Mouse (Mus musculus): ENCODE results near the gene Ppfia3.

Gene Ppfia3

DNA sequence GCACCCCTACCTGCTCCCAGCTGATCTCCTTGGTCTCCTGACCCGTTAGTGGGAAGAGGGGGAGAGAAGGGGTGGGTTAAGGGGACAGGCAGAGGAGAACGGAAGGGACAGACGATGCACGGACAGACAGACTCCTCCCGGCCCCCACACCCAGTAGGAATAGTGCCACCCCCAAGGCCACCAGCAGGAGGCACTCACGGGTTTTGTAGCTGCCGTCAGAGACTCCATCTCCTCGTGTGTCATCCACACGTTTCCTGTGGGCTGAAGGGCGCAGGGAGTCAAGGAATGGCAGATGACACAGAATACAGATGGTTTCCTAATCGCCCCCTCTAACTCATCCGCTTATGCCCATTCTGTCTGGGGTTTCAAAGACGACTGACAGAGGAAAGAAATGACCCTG, 23.3 kb downstream of the Ppfia3 start:
- DNase-seq (ENCODE audit: low spot score in 2 of 2), result no peak

DNA sequence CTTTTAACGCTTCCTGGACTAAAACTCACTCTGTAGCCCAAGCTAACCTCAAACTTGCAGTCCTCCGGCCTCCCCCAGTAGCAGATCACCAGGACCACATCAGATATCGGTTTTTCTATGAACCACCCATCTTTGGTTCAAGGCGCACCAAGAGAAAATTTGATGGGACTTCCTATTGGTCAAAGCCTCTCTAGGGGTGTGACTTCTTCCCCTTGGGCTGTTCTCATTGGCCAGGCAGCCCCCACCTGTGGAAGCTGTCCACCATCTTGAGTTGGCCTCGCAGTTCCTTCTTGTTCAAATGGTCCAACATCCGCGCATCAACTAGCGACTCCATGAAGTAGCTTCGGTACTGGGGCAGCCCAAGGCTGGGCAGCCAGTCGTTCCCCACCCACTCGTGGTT, 24.7 kb downstream of the Ppfia3 start:
- DNase-seq (ENCODE audit: low spot score in 2 of 2), result no peak

DNA sequence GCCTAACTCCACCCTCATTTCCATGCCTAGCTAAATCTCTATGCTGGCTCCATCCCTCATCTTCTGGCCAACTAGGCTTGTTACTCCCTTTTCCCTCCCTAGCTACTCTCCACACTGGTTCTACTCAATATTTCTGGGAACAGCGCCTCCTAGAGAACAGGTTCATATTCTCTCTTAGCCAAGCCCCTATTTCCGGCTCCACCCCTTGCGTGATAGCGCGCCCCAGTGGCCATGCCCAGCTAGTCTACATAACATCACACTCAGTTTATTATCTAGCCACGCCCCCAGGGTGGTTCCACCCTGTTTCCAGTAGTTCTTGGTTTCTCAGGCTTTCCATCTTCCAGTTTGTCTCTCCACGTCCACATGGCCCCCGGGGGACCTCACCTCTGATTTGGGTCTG, 25.5 kb downstream of the Ppfia3 start:
- peak; percentile 66 to 78 for DNase-seq (ENCODE audit: low spot score in 2 of 2)

DNA sequence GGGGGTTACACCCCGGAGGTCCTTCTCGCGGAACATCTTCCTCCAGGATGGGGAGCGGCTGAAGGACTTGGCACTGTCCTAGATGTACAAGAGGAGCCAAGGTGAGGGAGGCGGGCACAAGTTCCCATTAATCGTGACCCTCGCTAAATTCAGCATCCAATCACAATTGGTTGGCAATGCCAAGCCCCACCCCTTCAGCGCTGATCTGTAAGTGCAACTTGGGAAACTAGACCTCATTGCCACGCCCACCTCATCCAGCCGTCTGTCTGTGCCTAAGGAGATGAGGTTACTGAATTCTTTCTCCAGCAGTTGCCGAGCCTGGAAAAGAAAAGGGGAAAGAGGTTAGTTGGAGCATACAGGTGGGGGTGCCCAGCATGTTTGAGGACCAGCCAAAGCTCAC, 26.1 kb downstream of the Ppfia3 start:
- DNase-seq (ENCODE audit: low spot score in 2 of 2), result no peak

DNA sequence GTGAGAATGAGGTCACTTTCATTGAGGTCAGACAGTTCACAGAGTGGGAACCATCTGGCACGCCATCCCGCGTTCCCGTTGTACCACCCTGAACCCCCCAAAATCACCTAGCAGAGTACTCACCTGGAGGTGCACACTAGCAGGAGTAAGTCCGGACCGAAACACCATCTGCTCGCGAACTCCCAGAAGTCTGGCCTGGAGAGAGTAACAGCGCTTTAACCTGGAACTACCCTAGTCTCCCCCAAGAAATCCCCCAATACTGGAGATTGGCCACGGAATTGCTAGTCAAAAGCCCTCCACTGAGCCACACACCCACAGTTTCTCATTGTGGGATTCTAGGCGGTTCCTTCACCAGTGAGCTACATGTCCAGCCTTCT, 26.8 kb downstream of the Ppfia3 start:
- DNase-seq (ENCODE audit: low spot score in 2 of 2), result no peak

DNA sequence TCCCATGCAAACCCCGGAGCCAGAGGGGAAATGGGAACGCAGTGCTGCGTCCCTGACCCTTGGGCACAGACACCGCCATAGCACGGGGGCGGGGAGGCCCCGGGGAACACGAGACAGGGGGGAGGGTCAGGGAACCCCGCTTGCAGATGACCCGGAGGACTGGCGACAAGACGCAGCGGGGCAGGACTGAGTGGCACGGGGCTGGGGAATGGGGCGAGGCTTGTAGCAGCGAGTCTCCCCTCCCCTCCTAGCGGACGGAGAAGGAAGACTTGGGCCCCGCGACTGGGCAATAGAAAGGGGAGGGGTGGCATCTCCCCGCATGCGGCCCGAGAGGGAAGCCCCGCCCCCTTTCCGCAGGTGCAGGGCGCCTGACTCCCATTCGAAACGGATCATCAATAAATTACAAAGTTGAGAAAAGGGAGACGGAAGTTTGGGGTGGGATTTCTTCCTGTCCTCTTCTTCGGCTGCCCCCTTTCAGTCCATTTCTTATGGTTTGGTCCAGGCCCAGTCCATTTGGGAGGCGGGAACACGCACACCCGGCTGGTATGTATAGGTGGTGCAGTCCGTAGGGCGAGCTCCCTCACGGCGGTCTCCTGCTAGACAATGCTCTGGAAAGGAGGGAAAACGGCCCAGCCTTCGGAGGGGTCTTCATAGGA, 27.3 kb downstream of the Ppfia3 start:
- no peak for DNase-seq (ENCODE audit: low spot score in 2 of 2)

DNA sequence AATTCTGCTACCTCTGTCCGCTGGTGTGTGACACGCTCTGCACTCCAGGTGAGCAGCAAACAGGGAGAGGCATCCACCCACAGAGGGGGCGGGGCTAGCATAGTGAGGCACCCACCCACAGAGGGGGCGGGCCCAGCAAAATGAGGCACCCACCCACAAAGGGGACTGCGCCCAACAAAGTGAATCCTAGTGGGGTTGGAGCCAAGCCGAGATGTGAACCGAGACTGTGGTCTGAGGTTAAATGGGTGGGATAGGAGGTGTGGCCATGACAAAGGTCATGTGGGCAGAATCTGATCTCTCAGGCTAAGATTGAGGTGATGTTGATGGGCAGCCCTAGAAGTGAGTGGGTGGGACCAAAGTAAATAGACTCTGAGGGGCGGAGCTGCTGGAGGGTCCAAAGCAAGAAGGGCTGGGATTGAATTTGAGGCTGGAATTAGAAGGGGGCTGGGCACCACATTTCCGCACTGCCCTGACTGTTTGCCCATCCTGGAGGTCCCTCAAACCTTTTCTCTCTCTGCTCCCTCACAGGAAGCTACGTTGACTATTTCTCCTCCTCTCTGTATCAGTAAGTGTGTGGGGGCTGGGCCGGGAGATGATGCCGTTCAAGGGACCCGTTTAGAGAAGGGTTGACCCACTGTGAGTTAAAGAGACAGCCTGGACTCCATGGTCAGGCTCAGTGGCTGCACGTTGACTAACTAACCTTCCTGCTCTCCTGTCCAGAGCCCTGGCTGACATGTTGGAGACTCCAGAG, 28.5 kb downstream of the Ppfia3 start:
- DNase-seq (ENCODE audit: low spot score in 2 of 2), result no peak

DNA sequence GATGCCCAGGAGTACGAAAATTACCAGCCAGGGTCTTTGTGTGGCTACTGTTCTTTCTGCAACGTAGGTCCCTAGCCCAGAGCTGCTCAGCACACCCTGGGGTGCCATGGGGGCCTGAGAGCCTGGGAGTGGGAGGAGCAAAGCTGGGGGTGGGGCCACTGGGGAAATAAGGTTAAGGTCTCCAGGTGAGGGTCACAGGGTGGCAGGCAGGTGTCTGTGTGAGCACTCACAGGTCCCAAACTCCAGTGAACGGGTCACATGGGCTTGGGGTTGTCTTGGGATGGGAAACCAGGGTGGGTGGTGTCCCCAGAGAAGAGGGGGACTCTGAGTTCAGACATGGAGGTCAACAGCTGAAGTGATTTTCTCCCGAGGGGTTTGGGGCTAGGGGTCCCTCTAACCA, 29.4 kb downstream of the Ppfia3 start:
- DNase-seq (ENCODE audit: low spot score in 2 of 2), result no peak

DNA sequence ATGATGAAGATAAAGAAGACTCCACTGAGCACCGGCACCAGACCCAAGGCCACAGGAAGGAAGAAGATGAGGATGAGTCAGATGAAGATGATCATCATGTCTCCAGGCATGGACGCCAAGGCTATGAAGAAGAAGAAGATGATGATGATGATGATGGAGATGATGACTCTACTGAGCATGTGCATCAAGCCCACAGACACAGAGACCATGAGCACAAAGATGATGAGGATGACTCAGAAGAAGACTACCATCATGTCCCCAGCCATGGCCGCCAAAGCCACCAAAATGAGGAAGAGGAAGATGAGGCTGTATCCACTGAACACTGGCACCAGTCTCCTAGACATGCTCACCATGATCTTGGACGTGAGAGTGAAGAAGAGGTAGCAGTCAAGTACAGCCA, 30.5 kb downstream of the Ppfia3 start:
- no peak for DNase-seq (ENCODE audit: low spot score in 2 of 2)

DNA sequence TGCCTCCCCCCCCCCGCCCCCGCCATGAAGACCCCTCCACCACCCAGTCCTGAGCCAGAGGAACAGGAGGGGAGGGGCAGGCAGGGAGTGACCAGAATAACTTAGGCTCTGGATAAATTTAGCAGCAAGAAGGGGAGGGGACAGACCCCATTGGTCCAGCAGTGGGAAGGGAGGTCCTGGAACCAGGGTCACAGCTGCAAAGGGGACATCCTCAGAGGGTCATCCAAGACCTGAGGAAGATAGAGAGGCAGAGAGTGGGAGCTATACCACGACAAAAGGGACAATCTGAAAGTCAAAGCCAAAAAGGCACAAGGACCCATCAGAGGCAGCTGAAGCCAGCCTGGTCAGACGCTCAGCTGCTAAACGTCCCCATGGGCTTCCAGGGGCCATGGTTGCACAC, 31.8 kb downstream of the Ppfia3 start, which contains the start of gene Hrc:
Hrc (plus strand) TSS at position 235 of the 400 bp plus-strand sequence.
- DNase-seq (ENCODE audit: low spot score in 2 of 2), result no peak

DNA sequence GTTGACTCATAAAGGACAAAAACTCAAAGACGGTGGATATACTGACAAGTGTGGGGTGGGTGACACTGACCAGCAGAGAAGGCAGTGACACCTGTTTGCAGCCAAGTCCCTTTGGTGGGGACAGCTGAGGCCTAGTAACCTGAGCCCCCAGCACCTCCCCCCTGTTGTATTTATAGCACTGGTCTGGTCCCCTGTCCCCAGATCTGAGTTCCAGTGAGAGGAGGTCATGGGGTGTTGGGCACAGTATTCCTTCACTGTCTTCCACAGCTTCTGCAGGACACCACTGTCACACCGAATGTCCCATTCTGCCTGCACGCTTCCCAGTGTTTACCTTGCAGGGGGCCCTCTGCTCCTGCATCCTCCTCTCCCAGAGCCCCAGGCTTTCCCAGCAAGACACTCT, 32.2 kb downstream of the Ppfia3 start:
- no peak for DNase-seq (ENCODE audit: low spot score in 2 of 2)

DNA sequence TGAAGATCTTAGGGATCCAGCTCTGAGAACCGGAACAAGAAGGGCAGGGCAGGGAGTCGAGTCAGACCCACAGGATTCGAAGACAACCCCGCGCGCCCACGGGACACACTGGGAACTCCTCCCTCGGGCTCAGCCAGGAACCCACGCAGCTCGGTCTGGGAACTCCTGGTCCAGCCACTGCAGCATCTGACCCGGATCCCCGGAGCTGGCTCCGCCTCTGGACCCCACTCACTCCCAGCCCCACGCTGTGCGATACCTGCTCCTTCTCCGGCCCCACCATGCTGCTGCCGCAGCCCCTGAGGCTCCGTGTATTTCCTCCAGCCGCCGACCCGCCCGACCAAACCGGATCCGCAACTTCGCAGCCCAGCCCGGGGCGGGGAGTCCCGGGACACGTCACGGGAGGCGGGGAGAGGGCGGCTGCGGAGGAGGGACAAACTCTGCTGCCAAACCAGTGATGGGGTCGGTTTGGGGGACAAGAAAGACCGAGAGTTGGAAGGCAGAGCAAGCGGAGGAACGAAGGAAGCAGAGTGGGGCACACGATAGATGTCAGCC, 33.3 kb downstream of the Ppfia3 start, which contains the start of gene Trpm4:
Trpm4 (minus strand) TSS at position 350 of the 552 bp plus-strand sequence.
- peak; percentile 71 to 78 for DNase-seq (ENCODE audit: low spot score in 2 of 2)

DNA sequence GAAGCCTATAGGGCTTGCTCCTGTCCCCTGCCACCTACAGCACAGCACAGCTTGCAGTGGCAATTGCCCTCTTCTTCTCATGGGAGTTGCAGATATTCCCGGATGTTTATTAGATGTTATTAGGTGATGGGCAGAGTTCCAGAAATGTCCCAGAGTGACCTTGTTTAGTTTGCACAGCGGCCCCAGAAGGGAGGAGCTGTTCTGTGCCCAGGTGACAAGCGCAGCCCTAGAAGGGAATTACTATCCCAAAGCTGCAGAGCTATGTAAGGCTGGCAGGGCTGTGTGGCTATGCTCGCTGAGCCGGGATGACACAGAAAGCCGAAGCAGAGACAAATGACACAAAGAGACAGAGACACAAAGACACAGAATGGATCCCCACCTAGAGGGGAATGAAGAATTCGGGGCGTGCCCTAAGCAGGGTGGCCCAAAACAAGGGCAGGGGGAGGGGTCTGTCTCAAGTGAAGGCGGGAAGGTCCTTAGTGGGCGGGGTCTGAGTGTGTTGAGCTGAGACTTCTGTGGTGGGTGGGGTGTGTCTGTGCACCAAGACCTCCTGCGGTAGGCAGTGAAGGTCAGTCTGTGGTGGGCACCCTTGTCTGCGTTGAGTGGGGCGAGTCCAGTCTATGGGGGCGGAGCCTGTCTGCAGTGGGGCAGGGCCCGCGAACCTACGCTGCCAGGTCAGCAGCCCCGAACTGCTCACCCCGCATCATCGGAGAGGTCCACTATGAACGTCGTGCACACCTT, 34.0 kb downstream of the Ppfia3 start:
- no peak for DNase-seq (ENCODE audit: low spot score in 2 of 2)

DNA sequence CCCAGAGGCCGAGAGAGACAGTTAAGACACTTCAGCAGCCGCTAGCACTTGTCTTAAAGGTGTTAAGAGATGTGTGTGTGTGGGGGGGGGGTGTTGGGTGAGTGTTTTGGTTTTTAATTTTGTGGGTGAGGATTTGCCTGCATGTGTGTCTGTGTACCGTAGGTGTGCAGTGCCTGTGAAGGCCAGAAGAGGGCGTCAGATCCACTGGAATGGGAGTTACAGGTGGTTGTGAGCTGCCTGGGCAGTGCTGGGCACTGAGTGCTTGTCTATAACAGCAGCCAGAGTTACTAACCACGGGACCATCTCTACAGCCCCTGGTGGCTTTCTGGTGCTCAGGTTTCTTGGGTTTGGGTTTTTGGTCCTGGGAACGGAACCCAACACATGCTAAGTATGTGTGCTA, 35.3 kb downstream of the Ppfia3 start:
- no peak for DNase-seq (ENCODE audit: low spot score in 2 of 2)

DNA sequence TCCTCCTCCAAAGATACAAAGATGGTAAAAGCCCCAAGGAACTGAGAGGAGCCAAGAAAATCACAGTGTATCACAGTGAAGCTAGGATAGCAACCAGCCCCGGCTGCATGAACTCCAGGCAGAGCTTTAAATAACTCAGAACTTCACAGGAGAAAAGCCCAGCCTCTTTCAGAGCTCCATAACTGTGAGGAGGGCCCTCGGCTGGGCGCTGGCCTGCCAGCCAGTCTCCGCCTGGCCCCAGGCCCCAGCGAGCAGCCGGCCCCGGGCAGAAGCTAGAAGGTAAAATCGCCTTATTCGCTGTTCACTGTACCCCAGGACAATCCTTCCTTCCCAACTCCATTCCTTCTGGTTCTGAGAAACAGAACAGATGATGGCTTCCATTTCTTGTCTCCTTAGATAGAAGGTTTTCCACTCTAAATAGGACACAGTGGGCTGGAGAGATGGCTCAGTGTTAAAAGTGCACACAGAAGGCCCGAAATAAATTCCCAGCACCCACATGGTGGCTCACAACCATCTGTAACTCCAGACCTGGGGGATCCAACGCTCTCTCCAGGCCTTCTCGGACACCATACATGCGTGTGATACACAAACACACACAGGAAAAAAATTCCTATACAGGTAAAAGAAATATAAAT, 37.9 kb downstream of the Ppfia3 start:
- no peak for DNase-seq (ENCODE audit: low spot score in 2 of 2)

DNA sequence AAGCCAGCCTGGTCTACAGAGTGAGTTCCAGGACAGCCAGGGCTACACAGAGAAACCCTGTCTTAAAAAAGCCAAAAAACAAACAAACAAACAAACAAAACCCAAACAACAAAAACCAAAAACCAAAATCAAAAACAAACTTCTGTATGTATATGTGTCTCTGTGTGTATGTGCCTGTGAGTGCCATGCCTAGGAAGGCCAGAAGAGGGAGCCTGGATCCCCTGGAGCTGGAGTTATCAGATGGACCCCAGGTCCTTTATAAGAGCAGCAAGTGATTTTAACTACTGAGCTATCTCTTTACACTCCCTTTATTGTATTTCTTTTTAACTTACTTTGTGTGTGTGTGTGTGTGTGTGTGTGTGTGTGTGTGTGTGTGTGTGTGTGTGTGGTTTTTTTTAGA, 41.0 kb downstream of the Ppfia3 start:
- DNase-seq (ENCODE audit: low spot score in 2 of 2), result no peak

DNA sequence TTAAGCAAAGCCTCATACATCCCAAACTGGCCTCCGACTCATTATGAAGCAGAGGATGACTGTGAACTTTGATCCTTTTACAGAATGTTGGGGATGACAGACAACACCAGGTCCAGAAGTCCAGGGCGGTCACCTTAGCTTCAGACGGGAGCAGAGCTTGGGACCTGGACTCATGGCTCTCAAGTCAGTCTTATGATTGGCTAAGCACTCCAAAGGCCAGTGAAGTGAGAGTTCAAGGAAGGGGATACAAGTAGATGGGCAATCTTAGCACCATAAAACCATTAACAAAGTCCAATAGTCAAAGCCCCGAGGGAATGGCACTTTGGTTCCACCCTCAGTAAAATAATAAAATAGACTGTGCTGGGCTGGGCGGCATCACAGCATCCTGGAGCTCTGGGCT, 43.8 kb downstream of the Ppfia3 start:
- no peak for DNase-seq (ENCODE audit: low spot score in 2 of 2)

DNA sequence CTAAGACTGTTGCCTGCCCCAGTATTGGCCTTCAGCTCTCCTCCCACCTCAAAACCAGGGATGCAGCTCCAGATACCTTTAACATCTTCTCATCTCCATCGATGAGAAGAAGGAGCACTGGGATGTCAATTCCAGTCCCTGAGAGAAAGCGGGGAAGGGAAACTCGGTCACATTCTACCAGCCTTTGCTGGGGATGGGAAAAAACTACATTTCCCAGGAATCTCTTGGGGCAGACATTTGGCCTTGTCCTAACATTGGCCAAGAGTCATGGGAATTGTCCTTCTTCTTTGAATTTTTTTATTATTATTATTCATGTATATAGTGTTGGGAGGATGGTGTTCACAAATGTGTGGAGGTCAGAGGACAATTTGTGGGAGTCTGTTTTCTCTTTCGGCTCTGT, 44.6 kb downstream of the Ppfia3 start:
- DNase-seq (ENCODE audit: low spot score in 2 of 2), result no peak

DNA sequence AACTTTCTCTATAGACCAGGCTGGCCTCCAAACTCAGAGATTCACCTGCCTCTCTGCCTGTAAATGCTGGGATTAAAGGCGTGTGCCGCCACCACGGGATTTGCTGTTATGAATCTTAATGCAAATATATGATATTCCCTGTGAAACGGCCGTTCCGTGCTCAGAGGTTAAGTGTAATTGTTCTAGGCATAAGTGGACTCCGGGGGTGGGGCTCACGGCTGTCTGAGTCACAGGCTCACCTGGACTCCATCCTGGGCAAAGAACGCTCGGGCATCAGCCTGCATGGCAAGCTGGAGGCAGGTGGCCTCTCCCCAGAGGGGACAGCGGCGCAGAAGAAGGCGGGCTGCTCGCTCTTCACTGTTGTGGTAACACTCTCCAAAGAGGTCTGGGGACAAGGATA, 50.3 kb downstream of the Ppfia3 start:
- no peak for DNase-seq (ENCODE audit: low spot score in 2 of 2)

DNA sequence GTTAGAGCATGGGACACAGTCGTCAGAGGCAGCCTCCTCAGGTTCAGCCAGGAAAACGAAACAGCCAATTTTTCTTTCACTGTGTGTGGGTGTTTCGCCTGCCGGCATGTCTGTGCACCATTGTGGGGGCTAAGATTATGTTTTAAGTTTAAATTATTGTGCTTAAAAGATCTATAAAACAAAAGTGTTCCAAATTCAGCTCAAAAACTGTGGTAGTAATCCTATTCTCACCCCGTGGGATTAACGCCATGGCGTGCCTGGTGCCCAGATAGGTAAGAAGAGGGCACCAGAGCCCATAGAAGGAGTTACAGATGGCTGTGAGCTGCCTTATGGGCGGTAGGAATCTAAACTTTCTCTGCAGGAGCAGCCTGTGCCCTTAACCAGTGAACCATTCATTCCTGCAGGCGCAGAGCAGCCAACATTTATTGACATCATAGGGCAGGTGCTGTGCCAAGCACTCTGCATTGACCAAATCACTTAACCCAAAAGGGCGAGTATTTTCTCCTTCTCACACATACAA, 51.6 kb downstream of the Ppfia3 start:
- DNase-seq (ENCODE audit: low spot score in 2 of 2), result no peak

DNA sequence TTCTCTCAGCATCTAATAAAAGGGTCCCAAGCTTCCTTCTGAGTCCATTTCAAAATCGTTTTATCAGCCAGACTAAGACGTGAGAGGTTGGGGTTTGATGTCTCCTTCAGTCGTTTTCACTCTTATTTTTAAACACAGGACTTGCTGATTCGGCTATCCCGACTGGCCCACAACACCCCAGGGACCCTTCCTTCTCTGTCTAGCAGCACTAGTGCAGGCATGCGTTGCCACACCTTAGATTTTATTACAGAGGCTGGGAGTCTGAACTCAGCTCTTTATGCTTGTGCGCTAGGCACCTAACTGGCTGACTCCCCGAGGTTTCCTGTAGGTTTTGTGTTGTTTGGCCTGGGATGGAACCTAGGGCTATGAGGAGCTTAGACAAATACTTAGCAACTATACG, 53.3 kb downstream of the Ppfia3 start:
- DNase-seq (ENCODE audit: low spot score in 2 of 2), result no peak
